Mouse (Mus musculus) forebrain, postnatal 0 days (tissue): ENCODE results near the gene Wnk2. TPM values are rescaled to one million over a fixed set of nuclear protein-coding genes. Genes with fewer than 3 reads are reported as not detected.

Experiments used
- ATAC-seq: fragments of 200-750 bp; cut with Nextera tagmentation; 2 replicates; pipeline ENCODE4 v1.8.0; 2017; ENCODE audit warnings: mild to moderate bottlenecking, moderate library complexity
- DNase-seq: peaks from one replicate; pipeline ENCODE4 v3.0.0-alpha.2; 2015
- H3K27ac ChIP-seq: fragments of 300-500 bp; sonication (generic); 2 replicates; pipeline ENCODE4 v1.5.1; 2014; ENCODE audit warnings: low read depth, mild to moderate bottlenecking, antibody characterized with exemption, low read length, moderate library complexity, mixed read lengths
- H3K27me3 ChIP-seq: fragments of 300-500 bp; sonication (generic); 2 replicates; pipeline ENCODE4 v1.6.1; 2014; ENCODE audit warnings: mild to moderate bottlenecking, low read length, mixed read lengths; ENCODE audit not compliant: insufficient read depth
- H3K36me3 ChIP-seq: fragments of 300-500 bp; sonication (generic); 2 replicates; pipeline ENCODE4 v1.6.1; 2014; ENCODE audit warnings: mild to moderate bottlenecking, moderate library complexity; ENCODE audit not compliant: insufficient read depth
- H3K4me1 ChIP-seq: fragments of 300-500 bp; sonication (generic); 2 replicates; pipeline ENCODE4 v1.6.1; 2014; ENCODE audit warnings: antibody characterized with exemption; ENCODE audit not compliant: insufficient read depth
- H3K4me2 ChIP-seq: fragments of 300-500 bp; sonication (generic); 2 replicates; pipeline ENCODE4 v1.6.1; 2014; ENCODE audit warnings: low read depth, mild to moderate bottlenecking, moderate library complexity
- H3K4me3 ChIP-seq: fragments of 300-500 bp; sonication (generic); 2 replicates; pipeline ENCODE4 v1.5.1; 2014; ENCODE audit warnings: low read depth, low read length, mixed read lengths
- H3K9ac ChIP-seq: fragments of 300-500 bp; sonication (generic); 2 replicates; pipeline ENCODE4 v1.6.1; 2014; ENCODE audit warnings: mild to moderate bottlenecking
- H3K9me3 ChIP-seq: fragments of 300-500 bp; sonication (generic); 2 replicates; pipeline ENCODE4 v1.6.1; 2016; ENCODE audit warnings: low read length
- CTCF ChIP-seq: sonication (generic); IDR thresholded peaks from 2 replicates; pipeline ENCODE4 v1.5.1; 2016; ENCODE audit warnings: antibody characterized with exemption, control low read depth, low read depth
- WGBS: fragments of 180-500 bp; shearing (Covaris S2); extraction: QIAGEN DNeasy Blood & Tissue Kit; methylation state at CpG from one replicate; pipeline ENCODE4 v1.1.7; 2014; 5-methylcytosine and 5-hydroxymethylcytosine counted together
- polyA plus RNA-seq: library from polyadenylated mRNA; unstranded; fragments of >200 nt; fragmentation: Nextera tagmentation; extraction: Ambion mirVana; gene quantifications from 2 replicates; pipeline ENCODE4 v1.2.1, GENCODE M21; 2015
- total RNA-seq: library from RNA; depleted of rRNA; stranded (reverse); fragments of >200 nt; gene quantifications from 2 replicates; pipeline ENCODE4 v1.2.3, GENCODE M21; 2014; rRNA removed

Gene Wnk2
- total RNA-seq (35.2 and 46.6 TPM in 2 replicates), polyA plus RNA-seq (10.7 and 15.2 TPM in 2 replicates)

DNA sequence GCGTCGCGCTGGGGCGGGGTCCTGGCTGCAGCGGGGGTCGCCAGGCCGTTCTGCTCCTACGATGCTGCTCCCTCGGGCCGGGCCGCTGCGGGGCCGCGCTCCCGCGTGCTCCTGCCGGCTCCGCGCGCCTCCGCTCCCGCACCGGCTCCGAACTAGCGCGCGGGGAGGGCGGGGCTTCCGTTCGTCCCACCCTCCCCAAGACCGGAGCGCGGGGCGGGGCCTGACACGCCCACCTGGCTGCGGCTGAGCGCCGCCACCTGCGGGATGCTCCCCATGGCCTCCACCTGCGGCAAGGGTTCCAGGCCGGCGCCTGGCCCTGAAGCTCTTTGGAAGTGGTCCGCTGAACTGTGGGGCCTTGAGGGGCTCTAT is at the start of gene Wnk2:
Gene Wnk2 (minus strand): TSS at position 157 of the 369 bp plus-strand sequence.
- Histone ChIP-seq H3K27me3 (no peaks in the 10 kb centered on the region), H3K4me2 (peak within 1 kb of the TSS; percentile 94), H3K36me3 (no peaks in the 10 kb centered on the region), H3K9me3 (no peaks in the 10 kb centered on the region), H3K4me3 (peak within 1 kb of the TSS; percentile 59), H3K9ac (peak within 1 kb of the TSS; percentile 83), H3K4me1 (peaks cover 23% of the 10 kb centered on the region), H3K27ac (peak within 1 kb of the TSS; percentile 87)
- ATAC-seq (peak; percentile 85), DNase-seq (peak; percentile 90)
- WGBS, result 1% methylated on average over 42 of the region's 43 CpGs
- no peak for TF ChIP-seq CTCF

GRCm38 (mm10) chr13:49196766-49197165 is 49.0 kb upstream of the Wnk2 start:
- H3K4me3 ChIP-seq, result no peak overlapping the region
- no peaks in the 10 kb centered on the region for H3K9me3 ChIP-seq
- ATAC-seq (no peak), DNase-seq (no peak)
- no peaks in the 10 kb centered on the region for H3K27me3 ChIP-seq
- WGBS, result 57% methylated on average over 6 of the region's 6 CpGs
- no peak for TF ChIP-seq CTCF
- H3K27ac ChIP-seq, result no peak overlapping the region
- 0 out of 2 replicates have a peak, but pooled peaks cover 6% of the 10 kb centered on the region for H3K36me3 ChIP-seq
- no peaks in the 10 kb centered on the region for H3K4me1 ChIP-seq
- no peak overlapping the region for H3K9ac ChIP-seq
- H3K4me2 ChIP-seq, result no peak overlapping the region

- Histone ChIP-seq H3K27ac (no peak overlapping the region), H3K4me2 (no peak overlapping the region), H3K4me1 (no peaks in the 10 kb centered on the region), H3K9me3 (no peaks in the 10 kb centered on the region), H3K4me3 (no peak overlapping the region), H3K36me3 (0 out of 2 replicates have a peak, but pooled peaks cover 6% of the 10 kb centered on the region), H3K27me3 (no peaks in the 10 kb centered on the region), H3K9ac (no peak overlapping the region)
- DNase-seq, result no peak
- no peak for ATAC-seq
- 83% methylated on average over 5 of the region's 5 CpGs for WGBS
- no peak for TF ChIP-seq CTCF
Measured at GRCm38 (mm10) chr13:49196211-49196610, 48.4 kb upstream of the Wnk2 start.

DNA sequence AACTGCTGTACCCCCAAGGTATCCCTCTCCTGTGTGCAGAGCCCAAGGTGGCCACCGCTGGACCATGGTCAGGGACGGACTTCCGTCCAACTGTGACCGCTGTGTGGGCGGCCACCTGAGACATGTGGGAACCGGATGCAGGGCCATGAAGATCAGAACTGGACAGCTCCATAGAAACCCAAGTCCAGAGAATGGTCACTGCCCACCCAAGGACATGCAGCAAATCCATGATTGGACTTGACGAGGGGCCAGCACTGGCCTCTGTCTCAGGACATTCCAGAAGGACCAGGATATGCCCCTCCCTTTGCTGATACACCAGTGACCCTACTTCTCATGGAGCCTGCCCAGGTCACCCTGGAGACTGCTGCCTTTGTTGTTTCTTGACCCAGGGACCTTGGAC is 47.8 kb upstream of the Wnk2 start:
- Histone ChIP-seq H3K27ac (no peak overlapping the region), H3K4me1 (no peaks in the 10 kb centered on the region), H3K36me3 (0 out of 2 replicates have a peak, but pooled peaks cover 6% of the 10 kb centered on the region), H3K27me3 (no peaks in the 10 kb centered on the region), H3K4me3 (no peak overlapping the region), H3K4me2 (no peak overlapping the region), H3K9me3 (no peaks in the 10 kb centered on the region), H3K9ac (no peak overlapping the region)
- 93% methylated on average over 7 of the region's 7 CpGs for WGBS
- no peak for TF ChIP-seq CTCF
- DNase-seq (no peak), ATAC-seq (no peak)

- no peak overlapping the region for H3K4me3 ChIP-seq
- DNase-seq, result no peak
- 0 out of 2 replicates have a peak, but pooled peaks cover 6% of the 10 kb centered on the region for H3K36me3 ChIP-seq
- H3K4me2 ChIP-seq, result no peak overlapping the region
- no peak for ATAC-seq
- H3K27me3 ChIP-seq, result no peaks in the 10 kb centered on the region
- H3K9me3 ChIP-seq, result no peaks in the 10 kb centered on the region
- H3K4me1 ChIP-seq, result no peaks in the 10 kb centered on the region
- H3K27ac ChIP-seq, result no peak overlapping the region
- 97% methylated on average over 13 of the region's 13 CpGs for WGBS
- no peak for TF ChIP-seq CTCF
- no peak overlapping the region for H3K9ac ChIP-seq
Measured at GRCm38 (mm10) chr13:49194811-49195210, 47.0 kb upstream of the Wnk2 start.

DNA sequence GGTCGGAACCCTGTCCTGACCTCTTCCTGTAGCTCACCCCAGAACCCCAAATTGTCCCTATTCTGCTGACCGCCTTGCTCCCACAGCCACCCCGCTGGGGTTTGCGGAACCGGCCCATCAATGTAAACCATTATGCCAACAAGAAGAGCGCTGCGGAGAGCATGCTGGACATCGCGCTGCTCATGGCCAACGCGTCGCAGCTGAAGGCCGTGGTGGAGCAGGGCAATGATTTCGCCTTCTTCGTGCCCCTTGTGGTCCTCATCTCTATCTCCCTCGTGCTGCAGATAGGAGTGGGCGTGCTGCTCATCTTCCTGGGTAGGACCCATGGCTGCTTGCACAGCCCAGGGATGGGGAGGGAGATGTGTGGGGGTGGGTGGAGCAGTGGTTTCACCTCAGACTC is 45.8 kb upstream of the Wnk2 start:
- WGBS, result 95% methylated on average over 17 of the region's 17 CpGs
- Histone ChIP-seq H3K27me3 (no peaks in the 10 kb centered on the region), H3K9me3 (no peaks in the 10 kb centered on the region), H3K9ac (no peak overlapping the region), H3K4me3 (no peak overlapping the region), H3K27ac (no peak overlapping the region), H3K4me2 (no peak overlapping the region), H3K4me1 (no peaks in the 10 kb centered on the region), H3K36me3 (0 out of 2 replicates have a peak, but pooled peaks cover 6% of the 10 kb centered on the region)
- DNase-seq (no peak), ATAC-seq (no peak)
- no peak for TF ChIP-seq CTCF

DNA sequence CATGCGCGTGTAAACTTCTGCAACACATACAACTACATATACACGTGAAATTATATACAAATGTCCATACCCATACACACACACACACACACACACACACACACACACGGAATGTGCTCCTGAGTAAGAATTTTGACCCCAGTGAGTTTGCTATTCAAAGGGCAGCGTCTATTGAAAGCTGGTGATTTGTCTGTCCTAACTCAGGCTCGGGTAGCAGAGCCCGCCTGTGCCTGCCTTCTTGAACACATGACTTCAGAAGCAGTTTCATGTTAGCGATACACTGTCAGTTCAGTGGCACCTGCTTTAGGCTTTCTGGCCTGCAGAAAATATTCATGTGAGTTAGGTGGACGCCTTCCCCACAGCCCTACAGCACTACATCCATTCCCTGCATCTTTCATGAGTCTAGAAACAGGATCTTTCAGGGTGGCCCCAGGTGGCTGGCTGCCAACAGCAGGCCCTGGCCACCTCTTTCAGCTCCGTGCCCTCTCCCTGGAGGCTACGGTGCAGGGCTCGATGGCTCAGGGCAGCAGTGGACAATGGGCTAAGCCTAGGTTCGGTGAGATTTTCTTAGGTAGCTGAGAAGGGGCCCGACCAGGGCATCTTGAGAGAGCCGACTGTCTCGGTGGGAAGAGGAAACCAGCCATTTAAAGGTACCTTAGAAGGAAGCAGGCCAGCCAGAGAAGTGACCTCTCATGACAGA is 44.5 kb upstream of the Wnk2 start:
- H3K4me2 ChIP-seq, result no peak overlapping the region
- no peak overlapping the region for H3K4me3 ChIP-seq
- no peak overlapping the region for H3K9ac ChIP-seq
- ATAC-seq (no peak), DNase-seq (no peak)
- no peak for TF ChIP-seq CTCF
- no peaks in the 10 kb centered on the region; the same call in 1 of the 2 replicates for H3K4me1 ChIP-seq
- no peaks in the 10 kb centered on the region for H3K9me3 ChIP-seq
- 51% methylated on average over 16 of the region's 16 CpGs for WGBS
- H3K27ac ChIP-seq, result no peak overlapping the region
- H3K27me3 ChIP-seq, result no peaks in the 10 kb centered on the region
- 0 out of 2 replicates have a peak, but pooled peaks cover 6% of the 10 kb centered on the region for H3K36me3 ChIP-seq
